Mouse (Mus musculus) thymus, postnatal 14 days (tissue): ENCODE measurements at regions not wholly inside any gene's neighbourhood (a gene's known extent, or its start where the extent isn't known, plus 50 kb on each side); places are given as distances from the start of the nearest gene placed in this dataset.
A peak's percentile ranks its signal among the peaks of the same experiment; 100 is the strongest.

Source experiments
- DNase-seq: peaks from one replicate; pipeline ENCODE4 v3.0.0; 2021

DNA sequence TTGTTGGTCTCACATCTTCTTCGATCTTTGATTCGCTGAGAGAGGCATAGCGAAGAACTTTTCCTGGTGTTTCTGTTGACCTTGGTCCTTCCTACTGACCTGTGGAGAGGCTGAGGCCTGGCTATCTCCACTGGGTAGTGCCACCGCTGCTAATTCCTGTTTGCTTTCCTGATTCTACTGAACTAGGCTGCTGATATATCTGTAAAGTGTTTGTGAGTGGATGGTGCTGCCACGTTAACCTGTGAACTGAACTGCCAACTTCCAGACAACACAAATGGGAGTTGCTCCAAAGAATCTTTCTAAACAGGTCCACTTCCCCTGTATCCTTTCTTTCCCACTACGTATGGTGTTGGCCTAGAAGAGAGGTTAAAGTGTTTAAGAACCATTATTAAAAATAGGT is 78.0 kb upstream of the Akt3 start:
- no peak for DNase-seq

DNA sequence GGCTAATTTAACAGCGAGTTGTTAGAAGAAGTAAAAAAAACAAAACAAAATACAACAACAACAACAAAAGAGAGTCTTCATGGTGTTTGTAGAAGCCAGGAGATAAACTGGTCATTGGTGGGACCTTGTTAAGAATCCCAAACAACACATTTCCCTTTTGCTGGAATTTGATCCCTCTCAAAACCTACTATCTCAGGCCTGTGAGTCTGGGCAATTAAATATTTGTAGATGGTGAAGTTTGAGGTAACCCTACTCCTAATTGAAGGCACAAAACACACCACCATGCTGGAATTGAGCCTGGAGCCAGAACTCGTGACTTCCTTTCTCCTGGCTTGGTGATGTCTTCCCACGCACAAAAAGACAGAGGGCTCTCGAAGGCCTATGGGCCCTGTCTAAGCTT is 65.4 kb upstream of the Akt3 start:
- no peak for DNase-seq

DNA sequence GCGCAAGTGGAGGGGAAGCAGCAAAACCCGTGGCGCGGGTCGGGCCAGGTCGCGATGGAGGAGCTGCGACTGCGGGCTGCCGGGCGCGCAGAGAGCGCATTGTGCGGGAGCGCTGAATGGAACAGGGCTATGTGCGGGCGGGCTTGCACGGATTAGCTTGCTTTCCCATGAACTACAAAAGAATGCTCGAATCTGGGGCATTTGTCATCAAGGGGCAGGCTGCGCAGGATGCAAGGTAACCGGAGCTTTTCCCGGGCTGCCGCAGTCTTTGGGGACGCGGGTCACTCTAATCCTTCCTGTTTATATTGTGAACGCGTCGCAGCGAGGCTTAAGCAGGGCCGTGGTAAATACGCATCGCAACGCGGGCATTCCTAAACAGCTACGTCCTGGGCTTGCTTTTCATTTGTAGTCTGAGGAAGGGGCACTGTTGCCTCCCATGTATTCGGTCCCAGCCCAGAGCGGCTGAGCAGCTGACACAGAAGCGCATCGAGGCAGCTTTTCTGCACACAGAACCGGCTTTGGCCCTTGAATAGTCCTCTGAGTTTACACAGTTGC is 64.8 kb upstream of the Akt3 start:
- no peak for DNase-seq

DNA sequence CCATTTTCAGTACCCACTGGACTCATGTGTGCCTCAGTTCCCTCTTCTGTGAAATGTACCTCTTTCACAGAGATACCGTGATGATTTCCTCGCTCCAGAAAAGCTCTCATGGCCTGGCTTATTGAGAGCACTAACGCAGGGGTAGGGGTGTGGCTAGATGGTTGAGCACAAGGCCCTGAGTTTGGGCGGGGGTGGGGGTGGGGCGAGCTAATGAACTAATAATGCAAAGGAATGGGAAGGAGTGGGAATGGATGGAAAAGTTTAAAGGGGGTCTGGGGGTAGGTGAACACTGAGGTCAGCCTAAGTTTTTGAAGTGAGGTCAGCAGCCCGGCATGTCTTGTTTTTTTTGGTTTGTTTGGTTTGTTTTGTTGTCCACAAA is 64.3 kb upstream of the Akt3 start:
- DNase-seq: no peak

DNA sequence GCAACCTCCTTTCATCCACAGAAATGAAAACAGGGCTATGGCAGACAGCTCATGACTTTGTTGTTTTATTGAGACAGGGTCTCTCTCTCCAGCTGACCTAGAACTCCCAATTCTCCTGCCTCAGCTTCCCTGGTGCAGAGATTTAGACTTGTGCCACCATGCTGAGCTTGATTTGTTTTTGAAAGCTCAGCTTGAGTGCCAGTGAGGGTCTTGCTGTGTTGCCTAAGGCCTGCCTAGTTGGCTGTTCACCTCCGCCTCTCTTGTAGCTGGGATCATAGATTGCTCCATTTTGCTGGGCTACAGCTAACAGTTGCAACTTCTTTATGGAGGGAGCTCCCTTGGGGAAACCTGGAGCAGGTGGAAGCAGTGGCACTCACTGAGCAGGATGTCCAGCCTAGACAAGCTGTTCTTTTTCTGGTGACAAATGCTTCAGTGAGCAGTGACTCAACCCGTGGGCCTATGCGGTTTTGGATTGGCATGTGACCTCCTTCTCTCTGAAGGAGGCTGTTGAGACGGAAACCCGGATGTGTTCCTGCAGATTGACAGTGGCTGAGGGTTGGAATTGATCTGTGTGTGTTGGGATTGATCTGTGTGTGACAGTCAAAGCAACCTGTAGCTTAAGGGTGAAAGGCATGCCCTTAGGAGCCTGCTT is 63.8 kb upstream of the Akt3 start:
- DNase-seq: peak; percentile 6

DNA sequence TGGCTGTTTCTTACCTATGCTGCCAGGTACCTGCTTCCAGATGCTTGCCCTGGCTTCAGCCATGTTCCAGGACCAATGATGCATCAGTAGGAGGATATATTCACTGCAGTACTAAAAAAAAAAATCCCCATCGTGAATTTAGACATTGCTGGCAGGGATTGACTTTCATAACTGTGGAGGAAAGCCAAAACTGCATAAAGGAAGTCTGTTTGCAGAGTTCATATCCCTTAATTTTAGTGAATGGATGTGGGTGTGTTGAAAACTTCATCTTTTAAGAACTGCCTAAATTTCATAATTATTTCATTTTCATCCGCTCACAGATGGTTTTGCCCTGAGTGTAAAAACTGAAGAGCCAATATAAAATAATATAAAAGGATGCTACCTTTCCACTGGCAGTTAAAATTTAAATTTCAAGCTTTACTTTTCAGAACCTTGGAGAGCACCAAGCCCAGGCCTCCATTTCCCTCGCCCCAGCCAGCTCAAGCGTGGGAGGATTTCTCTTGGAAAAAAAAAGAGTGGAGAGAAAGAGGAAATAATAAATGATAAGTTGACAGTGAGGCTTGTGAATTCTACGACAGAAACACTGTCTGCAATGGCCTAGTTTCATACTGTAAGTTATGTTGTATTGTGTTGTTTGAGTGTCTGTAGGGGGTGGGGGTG is 50.3 kb upstream of the Akt3 start:
- DNase-seq: no peak
